Mouse (Mus musculus): Measurements from ENCODE around the gene Alox15. TPM values are rescaled to one million over a fixed set of nuclear protein-coding genes. Genes with fewer than 3 reads are reported as not detected.

The Alox15 gene
- polyA plus RNA-seq, 2 experiments, result 0.66 to 1.3 TPM

DNA sequence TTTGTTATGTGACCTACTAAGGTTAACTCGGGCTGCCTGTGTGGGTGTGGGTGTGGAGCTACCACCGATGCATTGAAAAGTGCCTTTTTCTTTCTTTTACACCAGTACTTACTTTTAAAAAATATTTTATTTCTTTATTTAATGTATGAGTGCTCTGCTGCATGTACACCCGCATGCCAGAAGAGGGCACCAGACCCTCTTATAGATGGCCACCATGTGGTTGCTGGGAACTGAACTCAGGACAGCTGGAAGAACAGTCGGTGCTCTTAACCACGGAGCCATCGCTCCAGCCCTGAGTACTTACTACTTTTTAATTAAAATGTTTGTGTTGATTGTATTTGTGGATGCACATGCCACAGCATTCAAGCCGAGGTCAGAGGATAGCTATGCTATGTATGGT lies 38.0 kb downstream of the Alox15 start:
- TF ChIP-seq EP300 (IDR thresholded peaks at IDR 0.05; ENCODE audit: low read depth) (no peak), CTCF (IDR thresholded peaks at IDR 0.05; ENCODE audit: low read depth) (peak; percentile 67)
- Histone ChIP-seq H3K4me3 (ENCODE audit: insufficient read depth in 1 of 2, low read depth in 2 of 2, low read length in 2 of 2) (no peak overlapping the region), H3K27ac (no peak overlapping the region), H3K36me3 (replicated peaks; ENCODE audit: control insufficient read depth, insufficient read depth, low read depth) (no peaks in the 10 kb centered on the region), H3K4me2 (ENCODE audit: low read depth) (no peak overlapping the region), H3K27me3 (ENCODE audit: control insufficient read depth, insufficient read depth, low read length) (no peaks in the 10 kb centered on the region), H3K9me3 (ENCODE audit: control insufficient read depth, low read length) (no peaks in the 10 kb centered on the region), H3K9ac (replicated peaks) (no peak overlapping the region), H3K4me1 (replicated peaks; ENCODE audit: control insufficient read depth in 2 of 2, insufficient read depth in 2 of 2, low read length in 1 of 2) (no peaks in the 10 kb centered on the region)
- DNase-seq (ENCODE audit: low read depth in 3 of 3, low spot score in 3 of 3), result no peak
- 19% methylated on average over 7 of the region's 7 CpGs for WGBS (ENCODE audit: insufficient replicate concordance)
- no peak for ATAC-seq (ENCODE audit: insufficient read depth)

GRCm38 (mm10) chr11:70309341-70309740 lies 42.5 kb downstream of the Alox15 start:
- Histone ChIP-seq H3K4me1 (replicated peaks; ENCODE audit: control insufficient read depth in 2 of 2, insufficient read depth in 2 of 2, low read length in 1 of 2) (peaks cover 0 to 5% of the 10 kb centered on the region in 2 experiments; a peak in 1 of 4 replicates), H3K4me2 (ENCODE audit: low read depth) (no peak overlapping the region), H3K27ac (no peak overlapping the region), H3K4me3 (ENCODE audit: insufficient read depth in 1 of 2, low read depth in 2 of 2, low read length in 2 of 2) (no peak overlapping the region), H3K9ac (replicated peaks) (no peak overlapping the region), H3K27me3 (ENCODE audit: control insufficient read depth, insufficient read depth, low read length) (no peaks in the 10 kb centered on the region), H3K36me3 (replicated peaks; ENCODE audit: control insufficient read depth, insufficient read depth, low read depth) (no peaks in the 10 kb centered on the region), H3K9me3 (ENCODE audit: control insufficient read depth, low read length) (no peaks in the 10 kb centered on the region)
- DNase-seq (ENCODE audit: low read depth in 3 of 3, low spot score in 3 of 3), result peak; percentile 32 to 35 (median 33)
- no peak for ATAC-seq (ENCODE audit: insufficient read depth)
- WGBS (ENCODE audit: insufficient replicate concordance), result 12% methylated on average over 9 of the region's 9 CpGs
- no peak for TF ChIP-seq EP300 (IDR thresholded peaks at IDR 0.05; ENCODE audit: low read depth)
- peak; percentile 73 for TF ChIP-seq CTCF (IDR thresholded peaks at IDR 0.05; ENCODE audit: low read depth)

GRCm38 (mm10) chr11:70308296-70308695 lies 43.5 kb downstream of the Alox15 start:
- DNase-seq (ENCODE audit: low read depth in 3 of 3, low spot score in 3 of 3), result no peak

GRCm38 (mm10) chr11:70306159-70306558 lies 45.7 kb downstream of the Alox15 start:
- H3K4me2 ChIP-seq (ENCODE audit: low read depth), result no peak overlapping the region
- no peaks in the 10 kb centered on the region for H3K27me3 ChIP-seq (ENCODE audit: control insufficient read depth, insufficient read depth, low read length)
- no peak overlapping the region for H3K9ac ChIP-seq (replicated peaks)
- DNase-seq (ENCODE audit: low read depth in 3 of 3, low spot score in 3 of 3), result no peak
- H3K27ac ChIP-seq, result no peak overlapping the region
- TF ChIP-seq CTCF (IDR thresholded peaks at IDR 0.05; ENCODE audit: low read depth) (no peak), EP300 (IDR thresholded peaks at IDR 0.05; ENCODE audit: low read depth) (no peak)
- H3K9me3 ChIP-seq (ENCODE audit: control insufficient read depth, low read length), result no peaks in the 10 kb centered on the region
- WGBS (ENCODE audit: insufficient replicate concordance), result 19% methylated on average over 7 of the region's 7 CpGs
- H3K36me3 ChIP-seq (replicated peaks; ENCODE audit: control insufficient read depth, insufficient read depth, low read depth), result no peaks in the 10 kb centered on the region
- no peak overlapping the region for H3K4me3 ChIP-seq (ENCODE audit: insufficient read depth in 1 of 2, low read depth in 2 of 2, low read length in 2 of 2)
- H3K4me1 ChIP-seq (replicated peaks; ENCODE audit: control insufficient read depth in 2 of 2, insufficient read depth in 2 of 2, low read length in 1 of 2), result peaks cover 0 to 10% of the 10 kb centered on the region in 2 experiments; a peak in 1 of 4 replicates
- no peak for ATAC-seq (ENCODE audit: insufficient read depth)

More at GRCm38 (mm10) chr11:70308296-70308695, 43.5 kb downstream of the Alox15 start:
- H3K9ac ChIP-seq (replicated peaks), result no peak overlapping the region
- H3K27ac ChIP-seq, result no peak overlapping the region
- H3K4me2 ChIP-seq (ENCODE audit: low read depth), result no peak overlapping the region
- ATAC-seq (ENCODE audit: insufficient read depth), result no peak
- peaks cover 0 to 5% of the 10 kb centered on the region in 2 experiments; a peak in 1 of 4 replicates for H3K4me1 ChIP-seq (replicated peaks; ENCODE audit: control insufficient read depth in 2 of 2, insufficient read depth in 2 of 2, low read length in 1 of 2)
- H3K4me3 ChIP-seq (ENCODE audit: insufficient read depth in 1 of 2, low read depth in 2 of 2, low read length in 2 of 2), result no peak overlapping the region
- TF ChIP-seq EP300 (IDR thresholded peaks at IDR 0.05; ENCODE audit: low read depth) (no peak), CTCF (IDR thresholded peaks at IDR 0.05; ENCODE audit: low read depth) (peak; percentile 39; the same call in 1 of the 2 replicates)
- H3K36me3 ChIP-seq (replicated peaks; ENCODE audit: control insufficient read depth, insufficient read depth, low read depth), result no peaks in the 10 kb centered on the region
- H3K9me3 ChIP-seq (ENCODE audit: control insufficient read depth, low read length), result no peaks in the 10 kb centered on the region
- WGBS (ENCODE audit: insufficient replicate concordance), result 72% methylated on average over 2 of the region's 2 CpGs
- no peaks in the 10 kb centered on the region for H3K27me3 ChIP-seq (ENCODE audit: control insufficient read depth, insufficient read depth, low read length)

DNA sequence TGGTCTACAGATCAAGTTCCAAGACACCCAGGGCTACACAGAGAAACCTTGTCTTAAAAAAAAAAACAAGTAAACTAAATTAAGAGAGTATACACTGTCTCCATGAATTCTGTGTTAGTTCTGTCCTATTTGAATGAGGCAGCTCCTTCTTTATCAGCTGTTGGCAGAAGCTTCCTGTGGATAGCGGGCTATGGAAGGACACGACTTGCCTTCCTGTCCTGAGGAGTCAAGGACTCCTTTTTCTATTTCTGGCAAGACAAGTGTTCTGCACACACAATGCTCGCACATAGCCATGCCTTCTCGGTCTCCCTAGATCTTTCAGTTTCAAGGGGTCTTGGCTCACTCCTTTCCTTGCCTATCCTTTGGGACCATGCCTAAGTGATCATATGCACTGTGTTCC lies 49.5 kb downstream of the Alox15 start:
- TF ChIP-seq EP300 (IDR thresholded peaks at IDR 0.05; ENCODE audit: low read depth) (no peak), CTCF (IDR thresholded peaks at IDR 0.05; ENCODE audit: low read depth) (no peak)
- ATAC-seq (ENCODE audit: insufficient read depth) (no peak), DNase-seq (ENCODE audit: low read depth in 3 of 3, low spot score in 3 of 3) (no peak)
- Histone ChIP-seq H3K4me2 (ENCODE audit: low read depth) (no peak overlapping the region), H3K4me3 (ENCODE audit: insufficient read depth in 1 of 2, low read depth in 2 of 2, low read length in 2 of 2) (no peak overlapping the region), H3K9me3 (ENCODE audit: control insufficient read depth, low read length) (no peaks in the 10 kb centered on the region), H3K9ac (replicated peaks) (no peak overlapping the region), H3K27me3 (ENCODE audit: control insufficient read depth, insufficient read depth, low read length) (no peaks in the 10 kb centered on the region), H3K36me3 (replicated peaks; ENCODE audit: control insufficient read depth, insufficient read depth, low read depth) (no peaks in the 10 kb centered on the region), H3K4me1 (replicated peaks; ENCODE audit: control insufficient read depth in 2 of 2, insufficient read depth in 2 of 2, low read length in 1 of 2) (peaks cover 0 to 18% of the 10 kb centered on the region in 2 experiments; a peak in 1 of 4 replicates), H3K27ac (no peak overlapping the region)
- WGBS (ENCODE audit: insufficient replicate concordance), result 26% methylated on average over 4 of the region's 4 CpGs

All from liver, embryonic 14.5 days (tissue).